Mouse (Mus musculus) midbrain, embryonic 11.5 days (tissue): ENCODE results near the gene Prrg4. TPM values are rescaled to one million over a fixed set of nuclear protein-coding genes. Genes with fewer than 3 reads are reported as not detected.

Experiments used
- ATAC-seq: fragments of 200-750 bp; cut with Nextera tagmentation; 2 replicates; pipeline ENCODE4 v1.8.0; 2017; ENCODE audit warnings: moderate TSS enrichment, moderate library complexity; ENCODE audit not compliant: low FRiP score
- DNase-seq: peaks from one replicate; pipeline ENCODE4 v3.0.0; 2015; ENCODE audit warnings: low spot score; ENCODE audit errors: missing footprints
- H3K27ac ChIP-seq: fragments of 300-500 bp; sonication (generic); 2 replicates; pipeline ENCODE4 v1.5.1; 2014; ENCODE audit warnings: low read depth, low read length
- H3K27me3 ChIP-seq: fragments of 300-500 bp; sonication (generic); 2 replicates; pipeline ENCODE4 v1.6.1; 2014; ENCODE audit warnings: mild to moderate bottlenecking, low read length, moderate library complexity, mixed read lengths; ENCODE audit not compliant: control insufficient read depth, insufficient read depth
- H3K36me3 ChIP-seq: fragments of 300-500 bp; sonication (generic); 2 replicates; pipeline ENCODE4 v1.6.1; 2014; ENCODE audit warnings: mild to moderate bottlenecking, low read length, moderate library complexity, mixed read lengths; ENCODE audit not compliant: control insufficient read depth, insufficient read depth
- H3K4me1 ChIP-seq: fragments of 300-500 bp; sonication (generic); 2 replicates; pipeline ENCODE4 v1.6.1; 2014; ENCODE audit warnings: low read length; ENCODE audit not compliant: control insufficient read depth, insufficient read depth
- H3K4me2 ChIP-seq: fragments of 300-500 bp; sonication (generic); 2 replicates; pipeline ENCODE4 v1.6.1; 2014; ENCODE audit warnings: mild to moderate bottlenecking, moderate library complexity
- H3K4me3 ChIP-seq: fragments of 300-500 bp; sonication (generic); 2 replicates; pipeline ENCODE4 v1.5.1; 2014; ENCODE audit warnings: low read depth, low read length
- H3K9ac ChIP-seq: fragments of 300-500 bp; sonication (generic); 2 replicates; pipeline ENCODE4 v1.6.1; 2014; ENCODE audit warnings: low read length
- H3K9me3 ChIP-seq: fragments of 300-500 bp; sonication (generic); 2 replicates; pipeline ENCODE4 v1.6.1; 2016; ENCODE audit warnings: low read length; ENCODE audit not compliant: control insufficient read depth
- WGBS: fragments of 180-500 bp; shearing (Covaris S2); extraction: QIAGEN DNeasy Blood & Tissue Kit; methylation state at CpG from one replicate; pipeline ENCODE4 v1.1.7; 2014; 5-methylcytosine and 5-hydroxymethylcytosine counted together
- polyA plus RNA-seq: library from polyadenylated mRNA; unstranded; fragments of >200 nt; fragmentation: Nextera tagmentation; extraction: Ambion mirVana; gene quantifications from 2 replicates; pipeline ENCODE4 v1.2.1, GENCODE M21; 2014

Gene Prrg4
- polyA plus RNA-seq, 1 experiment from 2014 or later = 0.22 TPM

DNA sequence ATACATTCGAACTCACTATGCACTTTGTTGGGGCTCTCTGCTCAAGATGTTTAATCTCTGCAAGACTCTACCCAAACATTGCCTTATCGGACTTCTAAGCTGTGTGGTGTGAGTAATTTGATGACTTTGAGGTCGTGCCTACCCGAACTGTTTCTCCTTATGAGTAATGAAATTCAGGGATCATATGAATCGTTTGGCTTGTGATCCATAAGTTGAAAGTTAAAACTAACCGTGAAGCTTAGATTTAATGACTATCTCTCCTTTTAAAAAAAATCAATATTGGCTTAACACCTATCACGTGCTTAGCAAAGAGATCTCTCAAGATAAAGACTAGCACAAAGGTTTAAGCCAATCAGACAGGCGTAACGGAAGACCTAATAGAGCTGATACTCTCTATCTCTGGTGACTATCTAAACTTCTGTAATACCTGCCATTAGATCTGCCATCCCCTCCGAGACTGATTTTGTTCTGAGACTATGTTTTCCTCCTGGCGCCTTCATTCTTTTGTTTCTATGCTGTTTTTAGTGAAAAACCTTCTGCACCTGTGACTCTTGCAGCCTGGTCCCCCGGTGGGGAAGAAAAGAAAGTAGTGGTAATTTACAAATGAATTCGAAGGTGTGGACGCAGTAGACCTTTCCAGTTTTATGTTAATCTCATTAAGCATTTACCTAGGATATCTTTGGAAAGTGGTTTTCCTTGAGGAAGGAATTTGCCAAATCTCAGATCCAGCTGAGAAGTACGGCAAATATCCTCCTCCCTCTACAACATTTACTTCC lies 31.9 kb downstream of the Prrg4 start:
- WGBS = 2% methylated on average over 15 of the region's 15 CpGs
- H3K27me3 ChIP-seq = no peaks in the 10 kb centered on the region
- ATAC-seq (no peak), DNase-seq (peak; percentile 85)
- peak overlapping the region; percentile 97 for H3K9ac ChIP-seq
- H3K36me3 ChIP-seq = no peaks in the 10 kb centered on the region
- peaks cover 12% of the 10 kb centered on the region for H3K4me1 ChIP-seq
- H3K4me3 ChIP-seq = peak overlapping the region; percentile 88
- H3K27ac ChIP-seq = peak overlapping the region; percentile 94; the same call in 1 of the 2 replicates
- no peaks in the 10 kb centered on the region for H3K9me3 ChIP-seq
- peak overlapping the region; percentile 79 for H3K4me2 ChIP-seq

DNA sequence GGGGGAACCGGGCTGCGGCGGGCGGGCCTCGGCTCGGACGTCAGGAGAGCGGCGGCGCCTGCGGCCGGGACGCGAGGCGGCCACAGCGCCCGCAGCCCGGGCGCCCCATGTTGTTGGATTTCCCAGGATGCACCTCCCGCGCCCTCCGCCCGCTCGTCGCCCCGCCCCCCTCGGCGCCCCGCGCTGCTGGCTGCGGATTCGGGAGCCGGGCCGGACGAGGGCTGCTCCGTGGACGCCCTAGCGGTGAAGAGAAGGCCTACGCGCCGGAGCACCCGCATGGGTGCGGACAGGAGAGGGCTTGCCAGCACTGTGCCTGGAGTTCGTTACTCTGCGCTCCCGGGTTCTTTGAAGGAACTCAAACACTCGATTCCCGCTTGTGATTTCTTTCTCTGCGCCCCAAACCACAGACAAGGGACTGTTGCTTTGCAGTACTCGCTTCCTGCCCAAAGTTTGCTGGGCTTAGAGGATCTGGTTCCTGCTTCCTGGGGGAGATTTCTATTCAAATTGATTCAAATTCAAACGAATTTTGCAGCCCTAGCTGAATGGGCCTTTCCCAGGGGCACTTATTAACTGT lies 32.7 kb downstream of the Prrg4 start:
- ATAC-seq (peak; percentile 96), DNase-seq (peak; percentile 99)
- 1% methylated on average over 38 of the region's 51 CpGs for WGBS
- Histone ChIP-seq H3K36me3 (no peaks in the 10 kb centered on the region), H3K27ac (peak overlapping the region; percentile 94), H3K9ac (peak overlapping the region; percentile 97), H3K4me1 (peaks cover 12% of the 10 kb centered on the region), H3K27me3 (no peaks in the 10 kb centered on the region), H3K4me2 (peak overlapping the region; percentile 79), H3K4me3 (peak overlapping the region; percentile 88), H3K9me3 (no peaks in the 10 kb centered on the region)

DNA sequence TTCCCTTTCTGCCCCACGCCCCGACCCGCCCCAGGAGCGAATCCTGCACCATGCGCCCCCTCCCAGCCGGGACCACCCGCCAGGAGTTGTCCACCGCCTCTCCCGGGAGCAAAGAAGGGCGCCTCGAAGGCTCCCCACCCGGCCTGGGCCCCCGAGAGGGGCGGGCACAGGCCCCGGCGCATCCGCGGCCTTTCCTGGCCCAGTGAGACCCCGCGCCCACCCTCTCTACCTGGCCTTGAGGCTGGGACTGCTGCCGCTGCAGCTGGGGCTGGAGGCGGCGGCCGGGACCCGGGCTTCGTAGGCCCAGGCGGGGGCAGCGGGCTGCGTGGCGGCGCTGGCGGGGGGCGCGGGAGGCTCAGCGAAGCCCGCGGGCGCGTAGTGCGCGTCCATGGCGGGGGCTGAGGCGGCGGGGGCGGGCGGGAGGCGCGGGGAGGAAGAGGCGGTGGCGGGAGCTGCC lies 33.3 kb downstream of the Prrg4 start, which contains the start of gene Qser1:
Gene Qser1, minus strand, starts transcription at position 390 of the 457 bp plus-strand sequence.
- Histone ChIP-seq H3K9ac (peak within 1 kb of the TSS; percentile 97), H3K9me3 (no peaks in the 10 kb centered on the region), H3K4me2 (peak within 1 kb of the TSS; percentile 79), H3K27me3 (no peaks in the 10 kb centered on the region), H3K36me3 (no peaks in the 10 kb centered on the region), H3K4me3 (peak within 1 kb of the TSS; percentile 88), H3K4me1 (peaks cover 12% of the 10 kb centered on the region), H3K27ac (peak within 1 kb of the TSS; percentile 94)
- ATAC-seq (peak; percentile 81), DNase-seq (peak; percentile 95)
- under 1% methylated on average over 42 of the region's 50 CpGs for WGBS

DNA sequence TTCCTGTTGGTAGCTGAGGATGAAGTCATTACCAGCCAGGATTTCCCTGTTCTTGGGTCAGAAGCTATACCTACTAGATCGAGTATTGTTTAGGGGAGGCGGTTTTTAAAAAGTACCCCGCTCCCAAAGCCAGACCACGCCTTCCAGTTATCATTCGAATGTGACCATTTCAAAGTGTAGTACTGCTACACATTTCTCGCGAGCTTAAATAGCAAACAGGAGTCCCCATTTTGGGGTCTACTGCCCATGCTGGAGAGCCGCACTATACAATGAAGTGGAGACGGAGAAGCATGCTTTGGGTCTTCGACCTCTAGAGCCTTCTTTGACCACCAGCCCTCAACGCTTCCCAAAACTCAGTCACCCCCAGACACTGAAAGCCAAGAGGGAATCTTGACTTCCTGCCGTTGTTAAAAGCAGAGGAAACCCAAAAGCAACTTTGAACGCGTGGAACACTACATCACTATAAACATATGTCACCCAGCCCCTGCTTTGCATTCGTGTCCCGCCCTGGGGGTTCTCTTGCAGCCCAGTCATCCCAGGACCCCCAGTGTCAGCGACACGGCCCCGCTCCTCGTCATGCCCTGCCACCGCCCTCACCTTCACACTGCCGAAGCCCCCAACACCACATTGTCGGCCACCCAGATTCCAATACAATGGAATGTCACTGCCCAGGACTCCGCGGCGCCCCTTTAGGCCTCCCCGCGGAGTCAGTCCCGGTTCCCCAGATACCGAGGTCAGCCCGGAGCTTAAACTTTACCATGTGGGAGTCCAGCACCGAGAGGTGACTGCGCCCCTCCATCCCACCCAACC lies 33.9 kb downstream of the Prrg4 start:
- H3K9ac ChIP-seq = peak overlapping the region; percentile 97
- WGBS = under 1% methylated on average over 33 of the region's 33 CpGs
- H3K4me2 ChIP-seq = peak overlapping the region; percentile 79
- H3K9me3 ChIP-seq = no peaks in the 10 kb centered on the region
- H3K4me1 ChIP-seq = peaks cover 12% of the 10 kb centered on the region
- DNase-seq (peak; percentile 97), ATAC-seq (peak; percentile 60)
- H3K27ac ChIP-seq = peak overlapping the region; percentile 94
- peak overlapping the region; percentile 88 for H3K4me3 ChIP-seq
- H3K27me3 ChIP-seq = no peaks in the 10 kb centered on the region
- no peaks in the 10 kb centered on the region for H3K36me3 ChIP-seq

DNA sequence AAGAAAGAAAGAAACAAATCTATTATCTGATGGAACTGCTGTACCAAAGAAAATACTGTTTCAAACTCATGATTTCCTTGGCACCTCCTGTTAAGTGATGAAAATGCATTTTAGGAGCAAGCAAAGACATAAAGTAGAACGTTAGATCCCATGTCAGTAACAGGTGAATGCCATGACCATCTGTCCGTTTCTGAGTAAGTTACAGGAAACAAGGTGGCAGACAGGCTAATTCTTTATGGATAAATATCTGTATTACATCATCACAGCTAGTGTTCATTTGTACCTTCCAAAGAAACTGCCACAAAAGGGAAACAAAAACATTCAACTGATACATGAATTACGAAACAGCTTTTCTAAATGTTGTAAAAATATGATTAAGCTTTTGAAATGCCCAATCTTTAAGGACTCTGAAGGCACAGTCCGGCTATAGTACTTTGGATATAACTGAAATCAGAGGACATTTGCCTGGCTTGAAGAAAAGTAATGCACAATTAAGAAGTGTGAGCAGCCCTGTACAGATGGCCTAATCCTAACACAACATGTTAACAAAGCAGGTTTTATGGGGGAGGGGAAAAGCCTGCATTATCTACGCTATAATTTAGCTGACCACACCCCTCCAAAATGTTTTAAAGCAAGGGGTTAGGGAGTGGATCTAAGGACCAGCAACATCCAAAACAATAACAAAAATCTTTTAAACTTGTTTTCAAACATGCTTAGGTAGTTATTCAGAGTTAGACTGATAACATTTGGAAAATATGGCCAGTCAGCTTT lies 35.3 kb downstream of the Prrg4 start:
- 67% methylated on average over 5 of the region's 5 CpGs for WGBS
- no peak overlapping the region for H3K4me3 ChIP-seq

DNA sequence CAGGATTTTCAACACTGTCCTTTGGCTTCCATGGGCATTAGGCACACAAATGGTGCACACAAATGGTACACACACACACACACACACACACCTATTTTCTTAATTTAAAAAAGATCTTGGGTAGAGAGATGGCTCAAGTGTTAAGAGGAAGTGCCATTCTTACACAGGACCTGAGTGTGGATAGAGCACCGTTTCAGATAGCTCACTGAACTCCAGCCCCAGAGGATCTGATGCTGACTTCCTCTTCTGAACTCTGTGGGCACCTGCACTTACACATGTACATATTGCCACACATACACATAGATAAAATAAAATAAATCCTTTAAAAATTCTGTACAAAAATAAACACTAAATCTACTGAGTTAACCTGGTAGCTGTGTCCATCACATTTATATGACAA lies 44.2 kb downstream of the Prrg4 start:
- Histone ChIP-seq H3K27ac (no peak overlapping the region), H3K9ac (no peak overlapping the region), H3K27me3 (no peaks in the 10 kb centered on the region), H3K9me3 (no peaks in the 10 kb centered on the region), H3K4me2 (no peak overlapping the region), H3K4me3 (no peak overlapping the region), H3K4me1 (no peaks in the 10 kb centered on the region), H3K36me3 (peaks cover 4% of the 10 kb centered on the region; the same call in 1 of the 2 replicates)
- 87% methylated on average over 1 of the region's 1 CpGs for WGBS
- ATAC-seq (no peak), DNase-seq (no peak)

More for the DNA sequence above, 35.3 kb downstream of the Prrg4 start:
- no peak overlapping the region for H3K27ac ChIP-seq
- DNase-seq (peak; percentile 88), ATAC-seq (no peak)
- H3K36me3 ChIP-seq = peaks cover 4% of the 10 kb centered on the region; the same call in 1 of the 2 replicates
- no peaks in the 10 kb centered on the region for H3K9me3 ChIP-seq
- H3K4me1 ChIP-seq = peaks cover 12% of the 10 kb centered on the region
- peak overlapping the region; percentile 28 for H3K4me2 ChIP-seq
- no peaks in the 10 kb centered on the region for H3K27me3 ChIP-seq
- H3K9ac ChIP-seq = no peak overlapping the region

Other genes with a start within 250 kb of the Prrg4 start
- gene Tcp11l1, start 137.7 kb downstream of the Prrg4 start, polyA plus RNA-seq = 58.4 and 72.3 TPM in 2 replicates
- not detected in 2 replicates for gene Pin1rt1, start 133.5 kb downstream of the Prrg4 start, polyA plus RNA-seq
- gene Depdc7, start 107.0 kb downstream of the Prrg4 start, polyA plus RNA-seq = 4.0 and 5.5 TPM in 2 replicates
- 15.2 and 18.1 TPM in 2 replicates for gene Qser1, start 33.1 kb downstream of the Prrg4 start, polyA plus RNA-seq
- gene Ccdc73, start 17.9 kb upstream of the Prrg4 start, polyA plus RNA-seq = 6.2 and 10.3 TPM in 2 replicates
- gene Eif3m, start 167.2 kb upstream of the Prrg4 start, polyA plus RNA-seq = 291 and 301 TPM in 2 replicates
- not detected in 2 replicates for gene Gm11060, start 242.1 kb upstream of the Prrg4 start, polyA plus RNA-seq